Mouse (Mus musculus) forebrain, embryonic 16.5 days (tissue): ENCODE results near the gene Abca6. TPM values are rescaled to one million over a fixed set of nuclear protein-coding genes. Genes with fewer than 3 reads are reported as not detected.

Experiments
- ATAC-seq: fragments of 200-750 bp; cut with Nextera tagmentation; 2 replicates; pipeline ENCODE4 v1.8.0; 2017; ENCODE audit warnings: mild to moderate bottlenecking, moderate library complexity
- H3K27ac ChIP-seq: fragments of 300-500 bp; sonication (generic); 2 replicates; pipeline ENCODE4 v1.5.1; 2014; ENCODE audit warnings: low read length, control low read depth
- H3K27me3 ChIP-seq: fragments of 300-500 bp; sonication (generic); replicated peaks from 2 replicates; pipeline ENCODE4 v1.6.1; 2014; ENCODE audit warnings: low read length; ENCODE audit not compliant: control insufficient read depth, insufficient read depth
- H3K36me3 ChIP-seq: fragments of 300-500 bp; sonication (generic); 2 replicates; pipeline ENCODE4 v1.6.1; 2014; ENCODE audit not compliant: control insufficient read depth, insufficient read depth
- H3K4me1 ChIP-seq: fragments of 300-500 bp; sonication (generic); replicated peaks from 2 replicates; pipeline ENCODE4 v1.6.1; 2014; ENCODE audit warnings: low read length; ENCODE audit not compliant: control insufficient read depth, insufficient read depth
- H3K4me2 ChIP-seq: fragments of 300-500 bp; sonication (generic); 2 replicates; pipeline ENCODE4 v1.6.1; 2014; ENCODE audit warnings: mild to moderate bottlenecking, low read length, control low read depth
- H3K4me3 ChIP-seq: fragments of 300-500 bp; sonication (generic); replicated peaks from 2 replicates; pipeline ENCODE4 v1.5.1; 2014; ENCODE audit warnings: mild to moderate bottlenecking, low read length, control low read depth
- H3K9ac ChIP-seq: fragments of 300-500 bp; sonication (generic); replicated peaks from 2 replicates; pipeline ENCODE4 v1.6.1; 2014; ENCODE audit warnings: low read depth, low read length, control low read depth
- H3K9me3 ChIP-seq: fragments of 300-500 bp; sonication (generic); 2 replicates; pipeline ENCODE4 v1.6.1; 2016; ENCODE audit warnings: low read length; ENCODE audit not compliant: control insufficient read depth
- WGBS: fragments of 180-500 bp; shearing (Covaris S2); extraction: QIAGEN DNeasy Blood & Tissue Kit; methylation state at CpG from one replicate; pipeline ENCODE4 v1.1.7; 2014; 5-methylcytosine and 5-hydroxymethylcytosine counted together
- polyA plus RNA-seq: library from polyadenylated mRNA; unstranded; fragments of >200 nt; fragmentation: Nextera tagmentation; extraction: Ambion mirVana; gene quantifications from 2 replicates; pipeline ENCODE4 v1.2.1, GENCODE M21; 2015

Gene Abca6
- 0.11 and 0.52 TPM in 2 replicates for polyA plus RNA-seq

- H3K9me3 ChIP-seq: no peaks in the 10 kb centered on the region
- no peak within 1 kb of the TSS for H3K27ac ChIP-seq
- H3K4me3 ChIP-seq: peak within 1 kb of the TSS; percentile 17
- H3K36me3 ChIP-seq: no peaks in the 10 kb centered on the region
- WGBS: 18% methylated on average over 8 of the region's 8 CpGs
- peak within 1 kb of the TSS; percentile 12; the same call in 1 of the 2 replicates for H3K9ac ChIP-seq
- no peaks in the 10 kb centered on the region for H3K27me3 ChIP-seq
- ATAC-seq: no peak
- H3K4me2 ChIP-seq: peak within 1 kb of the TSS; percentile 36
- H3K4me1 ChIP-seq: 0 out of 2 replicates have a peak, but pooled peaks cover 4% of the 10 kb centered on the region
Observed at GRCm38 (mm10) chr11:110251534-110251933, at the start of gene Abca6. Abca6 (minus strand) TSS chr11:110251776.

- ATAC-seq: no peak
- peaks cover 2% of the 10 kb centered on the region; the same call in 1 of the 2 replicates for H3K36me3 ChIP-seq
- no peak overlapping the region for H3K9ac ChIP-seq
- no peaks in the 10 kb centered on the region for H3K4me1 ChIP-seq
- no peak overlapping the region for H3K4me3 ChIP-seq
- no peaks in the 10 kb centered on the region for H3K27me3 ChIP-seq
- H3K9me3 ChIP-seq: no peaks in the 10 kb centered on the region
- H3K4me2 ChIP-seq: no peak overlapping the region
- 86% methylated on average over 13 of the region's 13 CpGs for WGBS
- no peak overlapping the region for H3K27ac ChIP-seq
Observed at GRCm38 (mm10) chr11:110297917-110298533, 46.4 kb upstream of the Abca6 start.

GRCm38 (mm10) chr11:110290586-110290985, 39.0 kb upstream of the Abca6 start:
- H3K36me3 ChIP-seq: no peaks in the 10 kb centered on the region
- ATAC-seq: no peak
- H3K27me3 ChIP-seq: no peaks in the 10 kb centered on the region
- H3K9ac ChIP-seq: no peak overlapping the region
- 0 out of 2 replicates have a peak, but pooled peaks cover 4% of the 10 kb centered on the region for H3K4me1 ChIP-seq
- H3K27ac ChIP-seq: no peak overlapping the region
- no peaks in the 10 kb centered on the region for H3K9me3 ChIP-seq
- 62% methylated on average over 2 of the region's 2 CpGs for WGBS
- no peak overlapping the region for H3K4me2 ChIP-seq
- no peak overlapping the region for H3K4me3 ChIP-seq

- no peaks in the 10 kb centered on the region for H3K36me3 ChIP-seq
- H3K9me3 ChIP-seq: no peaks in the 10 kb centered on the region
- no peak overlapping the region for H3K27ac ChIP-seq
- no peak overlapping the region for H3K9ac ChIP-seq
- ATAC-seq: no peak
- 0 out of 2 replicates have a peak, but pooled peaks cover 4% of the 10 kb centered on the region for H3K4me1 ChIP-seq
- no peaks in the 10 kb centered on the region for H3K27me3 ChIP-seq
- no peak overlapping the region for H3K4me2 ChIP-seq
- no peak overlapping the region for H3K4me3 ChIP-seq
- WGBS: 92% methylated on average over 3 of the region's 3 CpGs
Observed at GRCm38 (mm10) chr11:110288423-110288822, 36.8 kb upstream of the Abca6 start.

- no peak overlapping the region for H3K27ac ChIP-seq
- ATAC-seq: no peak
- no peak overlapping the region for H3K4me3 ChIP-seq
- H3K4me2 ChIP-seq: no peak overlapping the region
- H3K4me1 ChIP-seq: 0 out of 2 replicates have a peak, but pooled peaks cover 4% of the 10 kb centered on the region
- H3K36me3 ChIP-seq: no peaks in the 10 kb centered on the region
- no peak overlapping the region for H3K9ac ChIP-seq
- 60% methylated on average over 9 of the region's 9 CpGs for WGBS
- no peaks in the 10 kb centered on the region for H3K27me3 ChIP-seq
- no peaks in the 10 kb centered on the region for H3K9me3 ChIP-seq
Observed at GRCm38 (mm10) chr11:110287694-110288093, 36.1 kb upstream of the Abca6 start.

- Histone ChIP-seq H3K27me3 (no peaks in the 10 kb centered on the region), H3K4me2 (no peak overlapping the region), H3K4me3 (no peak overlapping the region), H3K4me1 (0 out of 2 replicates have a peak, but pooled peaks cover 4% of the 10 kb centered on the region), H3K27ac (no peak overlapping the region), H3K9ac (no peak overlapping the region), H3K9me3 (no peaks in the 10 kb centered on the region), H3K36me3 (no peaks in the 10 kb centered on the region)
- ATAC-seq: no peak
- WGBS: 81% methylated on average over 3 of the region's 3 CpGs
Observed at GRCm38 (mm10) chr11:110286331-110286730, 34.8 kb upstream of the Abca6 start.

- Histone ChIP-seq H3K27me3 (no peaks in the 10 kb centered on the region), H3K4me2 (no peak overlapping the region), H3K9ac (no peak overlapping the region), H3K4me1 (0 out of 2 replicates have a peak, but pooled peaks cover 4% of the 10 kb centered on the region), H3K9me3 (no peaks in the 10 kb centered on the region), H3K36me3 (no peaks in the 10 kb centered on the region), H3K27ac (no peak overlapping the region), H3K4me3 (no peak overlapping the region)
- ATAC-seq: no peak
- 70% methylated on average over 10 of the region's 10 CpGs for WGBS
Observed at GRCm38 (mm10) chr11:110284849-110285248, 33.3 kb upstream of the Abca6 start.

GRCm38 (mm10) chr11:110284185-110284787, 32.7 kb upstream of the Abca6 start:
- Histone ChIP-seq H3K4me1 (0 out of 2 replicates have a peak, but pooled peaks cover 4% of the 10 kb centered on the region), H3K4me3 (no peak overlapping the region), H3K36me3 (no peaks in the 10 kb centered on the region), H3K4me2 (no peak overlapping the region), H3K9me3 (no peaks in the 10 kb centered on the region), H3K27ac (no peak overlapping the region), H3K9ac (no peak overlapping the region), H3K27me3 (no peaks in the 10 kb centered on the region)
- ATAC-seq: no peak
- 88% methylated on average over 9 of the region's 9 CpGs for WGBS

GRCm38 (mm10) chr11:110274794-110275193, 23.2 kb upstream of the Abca6 start:
- no peak overlapping the region for H3K4me2 ChIP-seq
- no peaks in the 10 kb centered on the region for H3K27me3 ChIP-seq
- 77% methylated on average over 3 of the region's 3 CpGs for WGBS
- ATAC-seq: no peak
- H3K4me1 ChIP-seq: no peaks in the 10 kb centered on the region
- H3K9me3 ChIP-seq: no peaks in the 10 kb centered on the region
- no peak overlapping the region for H3K27ac ChIP-seq
- no peaks in the 10 kb centered on the region for H3K36me3 ChIP-seq
- H3K4me3 ChIP-seq: no peak overlapping the region
- H3K9ac ChIP-seq: no peak overlapping the region
